Mouse (Mus musculus) spleen, postnatal 36 days (tissue): ENCODE data around the gene Rpl14.
"Not testable (repeated sequence)": the region's sequence is repeated elsewhere in the genome, so short reads cannot be mapped to it uniquely, and the experiment has no call there.

Experiments
- DNase-seq, 2 experiments: peaks; one replicate each; pipeline ENCODE4 v3.0.0; 2022; ENCODE audit warnings: low spot score in 2 of 2, mixed read lengths in 1 of 2

Rpl14 gene

GRCm38 (mm10) chr9:120570741-120571592 lies at the start of gene Rpl14:
Rpl14 (plus strand) TSS chr9:120571444.
- DNase-seq, result peak; percentile 97

GRCm38 (mm10) chr9:120527270-120527669 lies 44.0 kb upstream of the Rpl14 start:
- no peak for DNase-seq

- no peak for DNase-seq
Measured at GRCm38 (mm10) chr9:120527919-120528318, 43.3 kb upstream of the Rpl14 start.

GRCm38 (mm10) chr9:120528815-120529510 lies 42.3 kb upstream of the Rpl14 start:
- DNase-seq, result no peak

- no peak for DNase-seq
Measured at GRCm38 (mm10) chr9:120530471-120530870, 40.8 kb upstream of the Rpl14 start.

- no peak for DNase-seq
Measured at GRCm38 (mm10) chr9:120532062-120532461, 39.2 kb upstream of the Rpl14 start.

GRCm38 (mm10) chr9:120532691-120533090 lies 38.6 kb upstream of the Rpl14 start:
- DNase-seq, result no peak

- DNase-seq, result not testable (repeated sequence)
Measured at GRCm38 (mm10) chr9:120533446-120533950, 37.7 kb upstream of the Rpl14 start.

GRCm38 (mm10) chr9:120539662-120540251 lies 31.5 kb upstream of the Rpl14 start, which contains the start of gene Entpd3:
Entpd3 (plus strand) TSS chr9:120539818.
- DNase-seq, result no peak

- DNase-seq, result no peak
Measured at GRCm38 (mm10) chr9:120541411-120541810, 29.8 kb upstream of the Rpl14 start.

- no peak for DNase-seq
Measured at GRCm38 (mm10) chr9:120542241-120542640, 29.0 kb upstream of the Rpl14 start.

- DNase-seq, result no peak
Measured at GRCm38 (mm10) chr9:120545994-120546393, 25.2 kb upstream of the Rpl14 start.

GRCm38 (mm10) chr9:120546482-120546881 lies 24.8 kb upstream of the Rpl14 start:
- DNase-seq, result peak in 1 of 2 experiments; percentile 11

- DNase-seq, result no peak
Measured at GRCm38 (mm10) chr9:120547026-120547668, 24.1 kb upstream of the Rpl14 start.

- DNase-seq, result no peak
Measured at GRCm38 (mm10) chr9:120550778-120551177, 20.5 kb upstream of the Rpl14 start.

- DNase-seq, result no peak
Measured at GRCm38 (mm10) chr9:120563590-120563989, 7.7 kb upstream of the Rpl14 start.

GRCm38 (mm10) chr9:120564247-120564646 lies 7.0 kb upstream of the Rpl14 start:
- no peak for DNase-seq

- no peak for DNase-seq
Measured at GRCm38 (mm10) chr9:120566384-120566783, 4.9 kb upstream of the Rpl14 start.

GRCm38 (mm10) chr9:120568917-120569316 lies 2.3 kb upstream of the Rpl14 start:
- peak; percentile 29 to 62 for DNase-seq

- DNase-seq, result peak in 1 of 2 experiments; percentile 18
Measured at GRCm38 (mm10) chr9:120569721-120570333, 1.4 kb upstream of the Rpl14 start.

GRCm38 (mm10) chr9:120570334-120570725 lies 914 bp upstream of the Rpl14 start:
- no peak for DNase-seq
